In genomic region chr13:20045350-20045749, GRCm38 (mm10) we compare ENCODE assay signal across 24 mouse cellular contexts. TPM values are rescaled to one million over a fixed set of nuclear protein-coding genes. Genes with fewer than 3 reads are reported as not detected.
DNase-seq lines count a peak whose midpoint lies in the region; ATAC-seq and TF ChIP-seq lines count a peak whose summit lies in the region.
"Had no signal": no experiment of that assay in that cellular context is flagged by ENCODE, and none has a peak within 500 bp of the region (broad histone marks: within the 10 kb centered on the region; RNA-seq: fewer than 3 reads in every experiment).

No protein-coding gene starts in this region.

- WGBS in intestine, embryonic 14.5 days, result 85% methylated on average over 2 of the region's 2 CpGs
- 74% methylated on average over 2 of the region's 2 CpGs for WGBS in intestine, postnatal 0 days
- WGBS in lung, embryonic 15.5 days, result 43% methylated on average over 2 of the region's 2 CpGs
- 61% methylated on average over 2 of the region's 2 CpGs for WGBS in lung, postnatal 0 days
- 70% methylated on average over 2 of the region's 2 CpGs for WGBS in lung, adult 2 months

- no peaks in the 10 kb centered on the region for H3K27me3 ChIP-seq in intestine, embryonic 14.5 days (replicated peaks; ENCODE audit: control insufficient read depth, insufficient read depth, low read length)
- H3K27me3 ChIP-seq in intestine, postnatal 0 days (replicated peaks; ENCODE audit: control insufficient read depth, insufficient read depth, low read length), result no peaks in the 10 kb centered on the region
- H3K27me3 ChIP-seq in lung, embryonic 15.5 days, result no peaks in the 10 kb centered on the region
- H3K27me3 ChIP-seq in lung, postnatal 0 days (replicated peaks; ENCODE audit: insufficient read depth, low read length), result no peaks in the 10 kb centered on the region
- H3K27me3 ChIP-seq: CH12.LX; embryonic facial prominence, embryonic 12.5 days; forebrain, embryonic 13.5 days; forebrain, embryonic 15.5 days; Patski had no signal

- H3K9me3 ChIP-seq in intestine, embryonic 14.5 days (ENCODE audit: control insufficient read depth, low read length), result no peaks in the 10 kb centered on the region
- H3K9me3 ChIP-seq in intestine, postnatal 0 days (ENCODE audit: control insufficient read depth), result no peaks in the 10 kb centered on the region
- no peaks in the 10 kb centered on the region for H3K9me3 ChIP-seq in lung, embryonic 15.5 days
- H3K9me3 ChIP-seq in lung, postnatal 0 days (ENCODE audit: low read length), result no peaks in the 10 kb centered on the region
- H3K9me3 ChIP-seq: embryonic facial prominence, embryonic 10.5 days; embryonic facial prominence, embryonic 12.5 days; forebrain, embryonic 13.5 days; forebrain, embryonic 15.5 days; G1E had no signal

- no peaks in the 10 kb centered on the region for H3K36me3 ChIP-seq in intestine, embryonic 14.5 days (ENCODE audit: control insufficient read depth, insufficient read depth, low read length)
- no peaks in the 10 kb centered on the region for H3K36me3 ChIP-seq in intestine, postnatal 0 days (ENCODE audit: control insufficient read depth, insufficient read depth)
- H3K36me3 ChIP-seq in lung, embryonic 15.5 days, result no peaks in the 10 kb centered on the region
- H3K36me3 ChIP-seq in lung, postnatal 0 days (ENCODE audit: insufficient read depth, low read length), result no peaks in the 10 kb centered on the region
- H3K36me3 ChIP-seq: embryonic facial prominence, embryonic 10.5 days; embryonic facial prominence, embryonic 12.5 days; forebrain, embryonic 15.5 days; G1E had no signal

- no peak overlapping the region for H3K4me2 ChIP-seq in intestine, embryonic 14.5 days (ENCODE audit: low read length)
- H3K4me2 ChIP-seq in intestine, postnatal 0 days (replicated peaks; ENCODE audit: low read depth), result no peak overlapping the region
- no peak overlapping the region for H3K4me2 ChIP-seq in lung, embryonic 15.5 days
- no peak overlapping the region for H3K4me2 ChIP-seq in lung, postnatal 0 days (replicated peaks; ENCODE audit: low read depth, low read length)
- H3K4me2 ChIP-seq: embryonic facial prominence, embryonic 12.5 days; forebrain, embryonic 13.5 days; forebrain, embryonic 15.5 days had no signal

- TF ChIP-seq EP300 in lung, postnatal 0 days (IDR thresholded peaks at IDR 0.05), result no peak; the same call in 1 of the 2 replicates

- no peak for DNase-seq in intestine, embryonic 14.5 days (ENCODE audit: low spot score)
- DNase-seq in lung, adult 18-20 months, result no peak
- peak; percentile 77 for DNase-seq in lung, postnatal 0 days (ENCODE audit: low spot score)
- DNase-seq in lung, adult 2 months, result no peak
- DNase-seq: adrenal gland, adult 8-10 months; adrenal gland, postnatal 14 days; adrenal gland, postnatal 36 days; B cell, adult 2 months; cerebellum, adult 11-12 months; cerebellum, adult 2 months; cerebellum, adult 9-10 months; cerebellum, postnatal 10 days; cerebellum, postnatal 25 days had no signal

- no peak for TF ChIP-seq CTCF in intestine, postnatal 0 days (IDR thresholded peaks at IDR 0.05; ENCODE audit: low read depth)
- no peak for TF ChIP-seq CTCF in lung, postnatal 0 days (IDR thresholded peaks at IDR 0.05)
- TF ChIP-seq CTCF in lung, adult 2 months (IDR thresholded peaks at IDR 0.05; ENCODE audit: insufficient read depth, low read length), result no peak

- no peak for TF ChIP-seq POLR2A in lung, adult 2 months (IDR thresholded peaks at IDR 0.05; ENCODE audit: borderline replicate concordance, extremely low read depth, low read depth, low read length)

- 0 out of 2 replicates have a peak overlapping the region, but pooled peaks have one; percentile 29 for H3K27ac ChIP-seq in intestine, embryonic 14.5 days (ENCODE audit: low read depth)
- H3K27ac ChIP-seq in intestine, postnatal 0 days (ENCODE audit: low read depth, low read length), result no peak overlapping the region
- peak overlapping the region; percentile 90 for H3K27ac ChIP-seq in lung, embryonic 15.5 days
- H3K27ac ChIP-seq in lung, postnatal 0 days (ENCODE audit: low read length), result 0 out of 2 replicates have a peak overlapping the region, but pooled peaks have one; percentile 32
- H3K27ac ChIP-seq: embryonic facial prominence, embryonic 10.5 days; embryonic facial prominence, embryonic 12.5 days; forebrain, embryonic 13.5 days; forebrain, embryonic 15.5 days had no signal

- no peaks in the 10 kb centered on the region; the same call in 1 of the 2 replicates for H3K4me1 ChIP-seq in intestine, embryonic 14.5 days (replicated peaks; ENCODE audit: control insufficient read depth, insufficient read depth, low read length)
- H3K4me1 ChIP-seq in intestine, postnatal 0 days (replicated peaks; ENCODE audit: control insufficient read depth, insufficient read depth, low read length), result no peaks in the 10 kb centered on the region
- peaks cover 27% of the 10 kb centered on the region for H3K4me1 ChIP-seq in lung, embryonic 15.5 days
- no peaks in the 10 kb centered on the region; the same call in 1 of the 2 replicates for H3K4me1 ChIP-seq in lung, postnatal 0 days (ENCODE audit: insufficient read depth, low read depth, low read length)
- H3K4me1 ChIP-seq in lung, adult 2 months (ENCODE audit: control insufficient read depth, insufficient read depth, low read length), result no peaks in the 10 kb centered on the region
- H3K4me1 ChIP-seq: embryonic facial prominence, embryonic 12.5 days had no signal

- ATAC-seq in intestine, embryonic 14.5 days (replicated peaks; ENCODE audit: low FRiP score, low TSS enrichment, low read depth), result no peak
- ATAC-seq in intestine, postnatal 0 days, result no peak
- peak; percentile 50; the same call in 1 of the 2 replicates for ATAC-seq in lung, embryonic 15.5 days (ENCODE audit: borderline replicate concordance, extremely low read depth, low FRiP score, low TSS enrichment)
- peak; percentile 65 for ATAC-seq in lung, postnatal 0 days
- ATAC-seq: activated CD4-positive, CD25-positive, alpha-beta regulatory T cell, adult 4 months; CD4-positive, CD25-positive, alpha-beta regulatory T cell, adult 4 months; forebrain, embryonic 13.5 days; forebrain, embryonic 15.5 days; Patski had no signal

- no peak overlapping the region for H3K9ac ChIP-seq in intestine, embryonic 14.5 days (ENCODE audit: low read length)
- H3K9ac ChIP-seq in intestine, postnatal 0 days (ENCODE audit: low read depth, low read length), result no peak overlapping the region
- H3K9ac ChIP-seq in lung, embryonic 15.5 days, result no peak overlapping the region
- no peak overlapping the region for H3K9ac ChIP-seq in lung, postnatal 0 days (replicated peaks; ENCODE audit: low read depth)
- H3K9ac ChIP-seq: embryonic facial prominence, embryonic 12.5 days; forebrain, embryonic 13.5 days; forebrain, embryonic 15.5 days had no signal

- H3K4me3 ChIP-seq in intestine, embryonic 14.5 days (ENCODE audit: low read depth, low read length), result no peak overlapping the region
- no peak overlapping the region for H3K4me3 ChIP-seq in intestine, postnatal 0 days (ENCODE audit: low read depth, low read length)
- no peak overlapping the region for H3K4me3 ChIP-seq in lung, embryonic 15.5 days
- no peak overlapping the region for H3K4me3 ChIP-seq in lung, postnatal 0 days (ENCODE audit: low read depth, low read length)
- H3K4me3 ChIP-seq in lung, adult 2 months (replicated peaks; ENCODE audit: extremely low read depth, low read depth, low read length), result no peak overlapping the region
- H3K4me3 ChIP-seq: embryonic facial prominence, embryonic 10.5 days; embryonic facial prominence, embryonic 12.5 days; forebrain, embryonic 13.5 days; forebrain, embryonic 15.5 days had no signal

RNA-seq across cellular contexts. Expression of gene Elmo1, which starts 45.0 kb away (rescaled TPM):
- 16.6 and 19.7 TPM in 2 replicates for polyA plus RNA-seq in intestine, embryonic 14.5 days (2014; fragmentation: Nextera tagmentation; extraction: Ambion mirVana)
- 8.2 and 8.6 TPM in 2 replicates for polyA plus RNA-seq in intestine, postnatal 0 days (2015; fragmentation: Nextera tagmentation; extraction: Ambion mirVana)
- 32.8 and 37.1 TPM in 2 replicates for polyA plus RNA-seq in lung, embryonic 15.5 days (2015; fragmentation: Nextera tagmentation; extraction: Ambion mirVana)
- polyA plus RNA-seq in lung, postnatal 0 days (2015; fragmentation: Nextera tagmentation; extraction: Ambion mirVana), result 20.8 and 21.9 TPM in 2 replicates
- polyA plus RNA-seq in lung, adult 2 months (2012; rRNA removed), result 24.2 and 28.3 TPM in 2 replicates
- polyA plus RNA-seq: G1E had no signal

Comparison
In these comparisons a context has a peak if more than half of its experiments do, and no peak if none do; other contexts are left out.
1. ATAC-seq: peak in lung, embryonic 15.5 days (single experiment) and lung, postnatal 0 days (single experiment); none in intestine, embryonic 14.5 days (single experiment) and intestine, postnatal 0 days (single experiment).